Mouse (Mus musculus): ENCODE measurements around the gene Ccdc57. TPM values are rescaled to one million over a fixed set of nuclear protein-coding genes. Genes with fewer than 3 reads are reported as not detected.

The Ccdc57 gene
- polyA plus RNA-seq, 1 experiment from 2014 or later, result 6.0 TPM

- DNase-seq (ENCODE audit: low spot score), result peak; percentile 81
- Histone ChIP-seq H3K27me3 (ENCODE audit: insufficient read depth, poor library complexity, severe bottlenecking) (peaks cover 4% of the 10 kb centered on the region; the same call in 1 of the 2 replicates), H3K9me3 (no peaks in the 10 kb centered on the region), H3K4me1 (peaks cover 60% of the 10 kb centered on the region), H3K27ac (peak overlapping the region; percentile 97), H3K4me3 (peak overlapping the region; percentile 69), H3K36me3 (peaks cover 14% of the 10 kb centered on the region)
- WGBS, result 5% methylated on average over 10 of the region's 10 CpGs
Measured at GRCm38 (mm10) chr11:120949863-120950262, 17.2 kb upstream of the Ccdc57 start.

GRCm38 (mm10) chr11:120948861-120949851, 16.5 kb upstream of the Ccdc57 start:
- WGBS, result 1% methylated on average over 75 of the region's 75 CpGs
- H3K4me1 ChIP-seq, result peaks cover 53% of the 10 kb centered on the region
- H3K9me3 ChIP-seq, result no peaks in the 10 kb centered on the region
- peaks cover 4% of the 10 kb centered on the region; the same call in 1 of the 2 replicates for H3K27me3 ChIP-seq (ENCODE audit: insufficient read depth, poor library complexity, severe bottlenecking)
- peak overlapping the region; percentile 97 for H3K27ac ChIP-seq
- peak overlapping the region; percentile 69 for H3K4me3 ChIP-seq
- peaks cover 7% of the 10 kb centered on the region for H3K36me3 ChIP-seq
- DNase-seq (ENCODE audit: low spot score), result peak; percentile 92

GRCm38 (mm10) chr11:120948328-120948727, 15.7 kb upstream of the Ccdc57 start, which contains the start of gene Slc16a3:
Slc16a3 (plus strand) TSS chr11:120948480.
- H3K4me1 ChIP-seq, result peaks cover 47% of the 10 kb centered on the region
- H3K4me3 ChIP-seq, result peak within 1 kb of the TSS; percentile 69
- H3K27ac ChIP-seq, result peak within 1 kb of the TSS; percentile 97
- H3K36me3 ChIP-seq, result no peaks in the 10 kb centered on the region; the same call in 1 of the 2 replicates
- WGBS, result 21% methylated on average over 12 of the region's 12 CpGs
- peaks cover 9% of the 10 kb centered on the region; the same call in 1 of the 2 replicates for H3K27me3 ChIP-seq (ENCODE audit: insufficient read depth, poor library complexity, severe bottlenecking)
- no peaks in the 10 kb centered on the region for H3K9me3 ChIP-seq
- DNase-seq (ENCODE audit: low spot score), result no peak

DNA sequence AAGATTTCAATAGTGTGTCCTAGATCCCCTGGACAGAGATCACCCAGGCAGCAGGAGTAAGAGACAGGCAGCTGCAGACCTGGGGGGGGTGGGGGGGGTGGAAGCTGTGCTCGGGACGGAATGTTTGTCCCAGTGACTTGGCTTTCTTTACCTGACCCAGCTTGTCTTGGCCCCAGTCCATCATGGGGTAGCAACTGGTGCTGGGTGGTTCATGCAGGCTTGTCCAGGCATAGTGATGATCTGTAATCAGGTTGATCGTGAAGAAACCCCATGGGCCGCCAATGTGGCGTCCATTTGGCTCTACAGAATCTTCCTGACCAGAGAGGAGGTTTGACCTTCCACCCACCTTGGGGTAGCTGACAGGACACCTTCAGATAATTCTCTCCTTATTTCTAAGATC, 13.3 kb upstream of the Ccdc57 start:
- no peak for DNase-seq (ENCODE audit: low spot score)
- Histone ChIP-seq H3K27me3 (ENCODE audit: insufficient read depth, poor library complexity, severe bottlenecking) (peaks cover 9% of the 10 kb centered on the region; the same call in 1 of the 2 replicates), H3K4me3 (no peak overlapping the region), H3K27ac (no peak overlapping the region), H3K36me3 (no peaks in the 10 kb centered on the region), H3K4me1 (peaks cover 28% of the 10 kb centered on the region), H3K9me3 (no peaks in the 10 kb centered on the region)
- 87% methylated on average over 5 of the region's 5 CpGs for WGBS

- 72% methylated on average over 7 of the region's 7 CpGs for WGBS
- no peak for DNase-seq (ENCODE audit: low spot score)
- peaks cover 9% of the 10 kb centered on the region; the same call in 1 of the 2 replicates for H3K27me3 ChIP-seq (ENCODE audit: insufficient read depth, poor library complexity, severe bottlenecking)
- no peak overlapping the region for H3K27ac ChIP-seq
- no peaks in the 10 kb centered on the region for H3K36me3 ChIP-seq
- peaks cover 22% of the 10 kb centered on the region for H3K4me1 ChIP-seq
- no peaks in the 10 kb centered on the region for H3K9me3 ChIP-seq
- H3K4me3 ChIP-seq, result no peak overlapping the region
Measured at GRCm38 (mm10) chr11:120945266-120945665, 12.6 kb upstream of the Ccdc57 start.

DNA sequence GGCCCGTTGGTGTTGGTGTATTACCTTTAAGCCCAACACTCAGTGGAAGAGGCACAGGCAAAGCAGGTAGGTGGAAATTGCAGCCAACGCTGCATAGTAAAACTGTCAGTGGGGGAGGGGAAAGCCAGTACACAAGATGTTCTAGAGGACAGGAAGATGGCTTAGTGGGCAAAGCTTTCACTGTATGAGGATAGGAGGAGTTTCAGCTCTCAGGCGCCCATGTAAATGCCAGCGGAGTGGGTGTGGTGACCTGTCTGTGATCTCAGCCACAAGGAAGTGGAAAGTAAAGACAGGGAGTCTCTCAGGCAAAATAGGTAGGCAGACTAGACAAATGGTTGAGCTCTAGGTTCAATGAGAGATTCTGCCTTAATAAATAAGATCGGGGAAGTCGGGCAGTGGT, 8.3 kb upstream of the Ccdc57 start:
- H3K4me3 ChIP-seq, result no peak overlapping the region
- H3K9me3 ChIP-seq, result no peaks in the 10 kb centered on the region
- peaks cover 5% of the 10 kb centered on the region; the same call in 1 of the 2 replicates for H3K27me3 ChIP-seq (ENCODE audit: insufficient read depth, poor library complexity, severe bottlenecking)
- peaks cover 10% of the 10 kb centered on the region; the same call in 1 of the 2 replicates for H3K4me1 ChIP-seq
- H3K36me3 ChIP-seq, result no peaks in the 10 kb centered on the region
- H3K27ac ChIP-seq, result no peak overlapping the region
- WGBS, result 88% methylated on average over 6 of the region's 6 CpGs
- DNase-seq (ENCODE audit: low spot score), result no peak

DNA sequence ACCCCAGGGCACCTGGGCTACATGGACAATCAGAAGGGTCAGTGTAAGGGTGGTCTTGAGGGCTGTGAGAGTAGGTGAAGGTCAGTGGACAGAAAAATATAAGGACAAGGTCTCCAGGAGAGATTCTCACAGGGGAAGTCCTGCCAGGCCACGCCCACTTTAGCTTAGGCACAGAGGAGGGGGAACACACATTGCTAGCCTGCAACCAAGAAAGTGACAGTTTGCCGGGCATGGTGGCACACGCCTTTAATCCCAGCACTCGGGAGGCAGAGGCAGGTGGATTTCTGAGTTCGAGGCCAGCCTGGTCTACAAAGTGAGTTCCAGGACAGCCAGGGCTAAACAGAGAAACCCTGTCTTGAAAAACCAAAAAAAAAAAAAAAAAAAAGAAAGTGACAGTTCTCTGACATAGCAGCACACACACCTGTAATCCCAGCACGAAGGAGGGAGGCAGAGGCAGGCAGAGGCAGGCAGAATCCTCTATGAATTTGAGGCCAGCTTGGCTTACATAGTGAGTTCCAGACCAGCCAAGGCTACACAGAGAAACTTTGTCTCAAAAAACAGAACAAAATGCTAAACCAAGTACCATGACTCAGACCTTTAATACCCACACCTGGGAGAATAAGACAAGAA, 7.2 kb upstream of the Ccdc57 start:
- Histone ChIP-seq H3K27ac (0 out of 2 replicates have a peak overlapping the region, but pooled peaks have one; percentile 3), H3K4me1 (peaks cover 10% of the 10 kb centered on the region; the same call in 1 of the 2 replicates), H3K4me3 (no peak overlapping the region), H3K36me3 (no peaks in the 10 kb centered on the region), H3K27me3 (ENCODE audit: insufficient read depth, poor library complexity, severe bottlenecking) (peaks cover 5% of the 10 kb centered on the region; the same call in 1 of the 2 replicates), H3K9me3 (no peaks in the 10 kb centered on the region)
- DNase-seq (ENCODE audit: low spot score), result no peak
- WGBS, result 42% methylated on average over 6 of the region's 6 CpGs

DNA sequence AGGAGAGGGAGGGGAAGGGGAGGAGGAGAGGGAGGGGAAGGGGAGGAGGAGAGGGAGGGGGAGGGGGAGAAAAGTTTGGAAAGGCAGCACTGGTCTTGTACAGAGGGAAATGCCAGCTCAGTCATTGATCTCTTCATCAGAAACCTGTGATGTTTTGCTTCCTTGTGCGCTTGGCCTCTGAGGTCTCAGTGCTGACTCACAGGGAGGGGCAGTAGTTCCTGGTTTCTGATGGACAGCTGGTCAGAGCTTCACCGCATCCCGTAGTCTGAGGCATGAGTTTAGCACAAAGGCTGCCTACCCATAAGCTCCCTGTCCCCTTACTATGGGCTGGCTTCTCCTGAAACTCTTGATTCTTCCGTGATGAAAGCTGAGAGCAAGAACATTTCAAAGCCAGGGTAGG, 6.1 kb upstream of the Ccdc57 start:
- no peak for DNase-seq (ENCODE audit: low spot score)
- H3K27ac ChIP-seq, result no peak overlapping the region
- peaks cover 2% of the 10 kb centered on the region; the same call in 1 of the 2 replicates for H3K27me3 ChIP-seq (ENCODE audit: insufficient read depth, poor library complexity, severe bottlenecking)
- H3K9me3 ChIP-seq, result no peaks in the 10 kb centered on the region
- no peak overlapping the region for H3K4me3 ChIP-seq
- WGBS, result 12% methylated on average over 4 of the region's 4 CpGs
- peaks cover 10% of the 10 kb centered on the region; the same call in 1 of the 2 replicates for H3K4me1 ChIP-seq
- H3K36me3 ChIP-seq, result no peaks in the 10 kb centered on the region

DNA sequence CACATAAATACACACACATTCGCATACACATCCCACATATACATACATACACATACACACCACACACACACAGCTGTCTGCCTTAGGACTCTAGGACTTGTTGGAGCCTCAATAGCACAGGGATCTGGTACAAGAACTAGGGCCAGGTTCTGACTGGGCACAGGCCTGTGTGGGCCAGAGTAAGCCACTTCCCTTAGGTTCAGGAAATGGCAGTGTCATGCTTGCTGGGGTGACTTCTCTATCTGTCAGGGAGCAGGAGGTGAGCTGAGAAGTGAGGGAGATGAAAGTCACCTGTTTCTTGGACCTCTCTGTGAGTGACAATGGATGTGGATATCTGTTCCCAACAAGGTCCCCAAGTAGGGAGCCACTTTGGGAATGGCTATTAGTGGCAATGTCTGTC, 5.3 kb upstream of the Ccdc57 start:
- H3K27me3 ChIP-seq (ENCODE audit: insufficient read depth, poor library complexity, severe bottlenecking), result no peaks in the 10 kb centered on the region
- H3K9me3 ChIP-seq, result no peaks in the 10 kb centered on the region
- 82% methylated on average over 1 of the region's 1 CpGs for WGBS
- no peaks in the 10 kb centered on the region for H3K36me3 ChIP-seq
- peaks cover 14% of the 10 kb centered on the region for H3K4me1 ChIP-seq
- H3K4me3 ChIP-seq, result no peak overlapping the region
- no peak for DNase-seq (ENCODE audit: low spot score)
- H3K27ac ChIP-seq, result 0 out of 2 replicates have a peak overlapping the region, but pooled peaks have one; percentile 16

DNA sequence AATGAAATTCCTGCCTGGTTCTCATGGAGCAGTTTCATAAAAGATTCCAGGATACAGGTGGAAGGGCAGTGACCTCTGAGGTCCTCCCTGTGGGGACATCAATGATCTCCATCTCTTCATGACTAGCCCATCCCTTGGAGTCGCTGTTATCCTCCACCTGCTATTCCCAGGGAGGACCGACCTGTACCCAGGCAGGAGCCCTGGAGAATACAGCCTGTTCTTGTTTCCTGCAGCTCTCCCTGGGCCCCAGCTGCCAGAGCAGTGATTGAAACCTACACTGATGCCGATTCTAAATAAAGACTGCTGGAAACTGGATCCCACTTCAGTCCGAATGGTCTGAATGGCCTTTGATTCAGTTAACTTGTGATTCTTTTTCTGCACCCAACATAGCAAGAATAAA, 1.2 kb downstream of the Ccdc57 start:
- no peak overlapping the region for H3K27ac ChIP-seq
- 81% methylated on average over 4 of the region's 4 CpGs for WGBS

GRCm38 (mm10) chr11:120928468-120928867, 4.2 kb downstream of the Ccdc57 start:
- Histone ChIP-seq H3K27ac (no peak overlapping the region), H3K4me1 (peaks cover 14% of the 10 kb centered on the region), H3K9me3 (no peaks in the 10 kb centered on the region), H3K27me3 (ENCODE audit: insufficient read depth, poor library complexity, severe bottlenecking) (no peaks in the 10 kb centered on the region), H3K4me3 (no peak overlapping the region), H3K36me3 (peaks cover 33% of the 10 kb centered on the region; the same call in 1 of the 2 replicates)
- WGBS, result 77% methylated on average over 4 of the region's 4 CpGs
- no peak for DNase-seq (ENCODE audit: low spot score)

More for the DNA sequence above, 1.2 kb downstream of the Ccdc57 start:
- no peak for DNase-seq (ENCODE audit: low spot score)
- H3K36me3 ChIP-seq, result peaks cover 10% of the 10 kb centered on the region; the same call in 1 of the 2 replicates
- H3K27me3 ChIP-seq (ENCODE audit: insufficient read depth, poor library complexity, severe bottlenecking), result no peaks in the 10 kb centered on the region
- H3K4me3 ChIP-seq, result no peak overlapping the region
- peaks cover 7% of the 10 kb centered on the region for H3K4me1 ChIP-seq
- no peaks in the 10 kb centered on the region for H3K9me3 ChIP-seq

DNA sequence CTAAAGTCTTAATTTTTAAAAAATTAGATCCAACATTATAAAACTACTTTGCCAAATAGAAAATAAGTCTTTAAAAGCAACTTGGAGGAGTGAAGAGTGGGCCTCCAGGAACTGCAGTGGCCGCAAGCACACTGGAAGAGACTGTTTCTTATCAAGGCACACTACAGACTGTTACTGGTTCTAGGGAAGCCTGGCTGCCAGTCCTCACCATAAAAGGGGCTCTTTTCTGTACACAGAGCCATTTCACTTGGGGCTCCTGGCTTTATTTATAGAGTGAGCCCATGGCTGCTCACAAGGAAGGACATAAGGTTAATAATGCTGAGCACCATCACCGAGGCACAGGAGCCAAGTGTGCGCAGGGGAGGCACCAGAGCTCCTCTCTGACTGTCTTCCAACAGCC, 10.1 kb downstream of the Ccdc57 start:
- no peaks in the 10 kb centered on the region for H3K27me3 ChIP-seq (ENCODE audit: insufficient read depth, poor library complexity, severe bottlenecking)
- no peak for DNase-seq (ENCODE audit: low spot score)
- no peak overlapping the region for H3K4me3 ChIP-seq
- no peaks in the 10 kb centered on the region for H3K9me3 ChIP-seq
- H3K36me3 ChIP-seq, result peaks cover 64% of the 10 kb centered on the region
- peak overlapping the region; percentile 71 for H3K27ac ChIP-seq
- peaks cover 10% of the 10 kb centered on the region for H3K4me1 ChIP-seq
- 54% methylated on average over 3 of the region's 3 CpGs for WGBS
